Mouse (Mus musculus) stomach, embryonic 16.5 days (tissue): ENCODE results near the gene Rps6ka2. TPM values are rescaled to one million over a fixed set of nuclear protein-coding genes. Genes with fewer than 3 reads are reported as not detected.

Experiments
- ATAC-seq: fragments of 200-750 bp; cut with Nextera tagmentation; 2 replicates; pipeline ENCODE4 v1.8.0; 2017; ENCODE audit warnings: moderate number of reproducible peaks, moderate TSS enrichment; ENCODE audit not compliant: insufficient read depth, low FRiP score
- H3K27ac ChIP-seq: fragments of 300-500 bp; sonication (generic); 2 replicates; pipeline ENCODE4 v1.5.1; 2014; ENCODE audit warnings: low read length
- H3K27me3 ChIP-seq: fragments of 300-500 bp; sonication (generic); 2 replicates; pipeline ENCODE4 v1.6.1; 2014; ENCODE audit warnings: low read length, control low read depth, mixed read lengths; ENCODE audit not compliant: control insufficient read depth, insufficient read depth
- H3K36me3 ChIP-seq: fragments of 300-500 bp; sonication (generic); 2 replicates; pipeline ENCODE4 v1.6.1; 2014; ENCODE audit warnings: low read length; ENCODE audit not compliant: control insufficient read depth, insufficient read depth
- H3K4me1 ChIP-seq: fragments of 300-500 bp; sonication (generic); 2 replicates; pipeline ENCODE4 v1.6.1; 2014; ENCODE audit warnings: low read length, control low read depth, mixed read lengths; ENCODE audit not compliant: control insufficient read depth, insufficient read depth
- H3K4me2 ChIP-seq: fragments of 300-500 bp; sonication (generic); 2 replicates; pipeline ENCODE4 v1.6.1; 2014; ENCODE audit warnings: low read depth, low read length, mixed read lengths
- H3K4me3 ChIP-seq: fragments of 300-500 bp; sonication (generic); replicated peaks from 2 replicates; pipeline ENCODE4 v1.5.1; 2014; ENCODE audit warnings: mild to moderate bottlenecking, low read length
- H3K9ac ChIP-seq: fragments of 300-500 bp; sonication (generic); 2 replicates; pipeline ENCODE4 v1.6.1; 2014; ENCODE audit warnings: low read length
- H3K9me3 ChIP-seq: fragments of 300-500 bp; sonication (generic); replicated peaks from 2 replicates; pipeline ENCODE4 v1.6.1; 2016; ENCODE audit warnings: low read length, control low read depth; ENCODE audit not compliant: control insufficient read depth
- WGBS: fragments of 180-500 bp; shearing (Covaris S2); extraction: QIAGEN DNeasy Blood & Tissue Kit; methylation state at CpG from one replicate; pipeline ENCODE4 v1.1.7; 2014; 5-methylcytosine and 5-hydroxymethylcytosine counted together
- polyA plus RNA-seq: library from polyadenylated mRNA; unstranded; fragments of >200 nt; fragmentation: Nextera tagmentation; extraction: Ambion mirVana; gene quantifications from 2 replicates; pipeline ENCODE4 v1.2.1, GENCODE M21; 2015

The Rps6ka2 gene
- polyA plus RNA-seq, 1 experiment from 2014 or later: 7.8 TPM

DNA sequence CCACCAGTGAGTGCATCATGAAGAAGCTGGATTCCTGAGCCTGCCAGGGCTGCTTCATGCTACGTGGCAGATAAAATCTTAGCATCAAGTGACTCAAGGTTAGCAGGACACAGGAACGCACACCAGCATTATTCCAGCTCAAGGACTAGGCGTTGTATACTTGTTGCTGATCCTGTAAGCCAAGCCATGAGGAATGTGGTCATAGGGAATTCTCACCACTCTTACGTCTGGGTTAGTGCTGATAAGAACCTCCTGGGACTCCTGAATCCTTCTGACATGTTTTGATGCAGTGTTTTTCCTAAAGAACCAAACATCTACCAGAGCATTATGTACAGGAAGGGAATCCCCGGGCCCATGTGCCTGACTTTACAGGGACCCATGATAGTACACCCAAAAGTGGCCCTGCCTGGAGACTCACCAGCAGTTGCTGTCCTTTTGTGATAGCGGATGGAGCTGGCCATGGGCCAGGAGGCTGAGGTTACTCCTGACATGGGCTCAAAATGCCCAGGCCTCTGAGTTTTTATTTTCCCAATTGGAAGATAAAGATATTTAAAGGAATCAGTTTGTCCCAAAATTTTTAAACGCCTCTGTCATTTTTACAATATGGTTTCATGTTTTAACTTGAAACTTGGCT, 25.9 kb upstream of the Rps6ka2 start:
- H3K27me3 ChIP-seq: no peaks in the 10 kb centered on the region

DNA sequence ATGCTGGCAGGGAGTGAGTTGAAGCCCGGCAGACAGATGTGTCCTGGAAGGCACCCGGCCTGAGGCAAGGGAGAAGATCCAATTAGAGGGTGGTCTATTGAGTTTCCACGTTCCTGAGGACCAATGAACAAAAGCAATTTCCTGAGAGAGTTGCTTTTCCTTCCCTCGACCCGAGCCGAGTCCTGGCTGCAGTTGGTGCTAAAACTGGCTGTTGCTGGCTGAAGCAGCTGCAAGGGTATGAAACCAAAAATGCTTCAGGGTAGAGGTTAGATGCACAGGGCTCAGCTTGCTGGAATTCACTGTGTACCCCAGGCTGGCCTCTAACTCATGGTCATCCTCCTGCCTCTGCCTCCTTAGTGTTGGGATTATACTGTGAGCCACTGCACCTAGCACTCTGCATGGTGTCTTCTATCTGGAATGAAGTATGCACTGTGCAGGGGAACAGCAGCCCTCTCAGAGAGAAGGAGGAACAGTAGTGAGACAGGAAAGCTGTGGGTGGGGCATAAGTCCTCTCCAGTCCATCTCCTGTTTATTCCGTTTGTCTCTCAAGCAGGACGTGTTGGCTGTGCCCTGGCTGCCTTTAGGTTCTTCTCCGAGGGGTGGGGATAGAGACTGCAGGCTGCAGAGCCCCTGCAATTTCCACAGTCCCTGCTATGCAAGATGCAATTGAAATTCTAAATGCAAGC, 24.4 kb upstream of the Rps6ka2 start:
- no peaks in the 10 kb centered on the region for H3K4me1 ChIP-seq
- no peaks in the 10 kb centered on the region for H3K9me3 ChIP-seq
- 50% methylated on average over 9 of the region's 9 CpGs for WGBS
- no peaks in the 10 kb centered on the region for H3K27me3 ChIP-seq
- H3K27ac ChIP-seq: no peak overlapping the region
- no peak overlapping the region for H3K4me2 ChIP-seq
- H3K4me3 ChIP-seq: no peak overlapping the region
- H3K36me3 ChIP-seq: no peaks in the 10 kb centered on the region
- no peak for ATAC-seq
- no peak overlapping the region for H3K9ac ChIP-seq

More for the DNA sequence above, 25.9 kb upstream of the Rps6ka2 start:
- Histone ChIP-seq H3K4me2 (no peak overlapping the region), H3K4me1 (no peaks in the 10 kb centered on the region), H3K9me3 (no peaks in the 10 kb centered on the region), H3K27ac (no peak overlapping the region), H3K9ac (no peak overlapping the region), H3K36me3 (no peaks in the 10 kb centered on the region), H3K4me3 (no peak overlapping the region)
- no peak for ATAC-seq
- WGBS: 68% methylated on average over 7 of the region's 7 CpGs

DNA sequence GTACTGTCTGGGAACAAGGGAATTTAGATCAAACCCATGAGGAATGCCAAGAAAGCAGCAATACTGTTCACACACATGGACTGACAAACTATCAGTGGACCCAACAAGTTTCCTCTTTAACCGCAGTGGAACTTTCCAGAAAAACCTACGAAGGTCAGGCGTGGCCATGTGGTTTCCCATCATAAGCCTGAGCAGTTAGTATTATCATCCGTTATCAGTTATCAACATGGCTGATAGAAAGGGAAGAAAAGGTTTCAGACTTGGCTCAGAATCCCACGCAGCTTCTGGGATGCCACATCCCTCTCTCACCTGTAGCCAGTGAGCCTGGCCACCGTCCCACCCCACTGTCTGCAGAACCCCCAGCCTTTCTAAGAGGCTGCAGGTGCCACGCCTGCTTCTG, 23.4 kb upstream of the Rps6ka2 start:
- 77% methylated on average over 7 of the region's 7 CpGs for WGBS

DNA sequence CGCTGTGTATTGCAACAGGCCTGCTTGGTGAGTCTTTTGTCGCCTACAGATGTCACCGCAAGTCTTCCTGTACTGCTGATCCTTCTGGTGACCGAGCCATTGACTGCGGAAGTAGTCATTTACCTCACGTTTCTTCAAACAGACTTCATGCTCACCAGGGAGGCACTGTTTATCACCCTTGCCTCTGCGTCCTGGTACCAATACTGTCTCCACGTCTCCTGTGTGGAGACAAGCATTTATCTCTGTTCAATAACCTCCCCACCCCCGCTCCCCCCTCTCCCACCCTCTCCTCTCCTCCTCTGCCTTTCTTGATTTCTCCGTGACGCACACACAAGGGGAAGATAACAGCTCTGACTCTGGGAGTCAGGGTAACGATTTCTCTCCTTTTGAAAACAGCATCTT, 22.0 kb upstream of the Rps6ka2 start:
- Histone ChIP-seq H3K4me1 (no peaks in the 10 kb centered on the region), H3K9me3 (no peaks in the 10 kb centered on the region), H3K9ac (no peak overlapping the region), H3K27me3 (no peaks in the 10 kb centered on the region), H3K4me2 (no peak overlapping the region), H3K27ac (no peak overlapping the region), H3K36me3 (no peaks in the 10 kb centered on the region), H3K4me3 (no peak overlapping the region)
- WGBS: 49% methylated on average over 12 of the region's 12 CpGs
- ATAC-seq: no peak

More for the DNA sequence above, 23.4 kb upstream of the Rps6ka2 start:
- no peaks in the 10 kb centered on the region for H3K4me1 ChIP-seq
- no peaks in the 10 kb centered on the region for H3K36me3 ChIP-seq
- no peaks in the 10 kb centered on the region for H3K9me3 ChIP-seq
- H3K27ac ChIP-seq: no peak overlapping the region
- H3K4me2 ChIP-seq: no peak overlapping the region
- H3K9ac ChIP-seq: no peak overlapping the region
- H3K4me3 ChIP-seq: no peak overlapping the region
- ATAC-seq: no peak
- no peaks in the 10 kb centered on the region for H3K27me3 ChIP-seq

DNA sequence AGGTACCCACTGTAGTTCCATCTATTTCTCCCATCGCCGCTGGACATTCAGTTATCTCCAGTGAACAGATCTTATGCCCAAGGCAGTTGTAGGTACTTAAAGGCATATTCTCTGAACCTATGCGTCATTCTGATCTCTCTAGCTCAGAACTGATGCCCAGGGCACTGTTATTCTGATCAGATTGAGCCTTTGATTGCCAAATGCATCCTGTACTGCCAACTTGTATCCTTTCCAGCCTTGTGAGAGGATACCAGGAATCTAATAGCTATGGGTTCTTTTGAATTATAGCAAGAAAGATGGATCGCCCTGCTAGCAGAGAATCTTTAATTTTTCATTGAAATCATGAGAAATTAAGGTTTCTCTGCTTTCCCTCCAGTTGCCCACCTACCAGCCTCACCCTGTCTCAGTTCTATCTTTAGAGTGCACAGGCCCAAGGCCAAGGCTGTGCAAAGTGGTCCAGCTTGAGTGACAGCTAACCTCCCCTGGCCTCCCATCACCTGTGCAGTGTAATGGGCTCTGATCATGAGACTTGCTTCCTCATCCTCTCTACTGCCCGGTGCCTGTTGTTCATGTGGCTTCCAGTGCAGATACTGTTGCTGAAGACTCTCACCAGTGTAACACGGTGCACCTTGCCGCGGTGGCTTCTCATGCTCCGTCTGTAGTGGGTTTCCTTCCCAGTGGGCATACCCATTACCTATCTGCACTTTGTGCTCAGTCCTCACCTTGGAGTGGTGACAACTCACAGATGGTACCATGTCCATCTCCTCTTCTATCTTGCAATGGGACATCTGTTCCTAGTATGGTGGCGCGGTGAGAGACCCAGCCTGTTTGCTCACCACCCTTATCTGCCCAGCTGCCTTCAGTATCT, 20.4 kb upstream of the Rps6ka2 start:
- Histone ChIP-seq H3K27me3 (no peaks in the 10 kb centered on the region), H3K4me2 (no peak overlapping the region), H3K36me3 (no peaks in the 10 kb centered on the region), H3K4me1 (no peaks in the 10 kb centered on the region), H3K4me3 (no peak overlapping the region), H3K9me3 (no peaks in the 10 kb centered on the region), H3K27ac (no peak overlapping the region), H3K9ac (no peak overlapping the region)
- no peak for ATAC-seq
- 90% methylated on average over 11 of the region's 11 CpGs for WGBS

DNA sequence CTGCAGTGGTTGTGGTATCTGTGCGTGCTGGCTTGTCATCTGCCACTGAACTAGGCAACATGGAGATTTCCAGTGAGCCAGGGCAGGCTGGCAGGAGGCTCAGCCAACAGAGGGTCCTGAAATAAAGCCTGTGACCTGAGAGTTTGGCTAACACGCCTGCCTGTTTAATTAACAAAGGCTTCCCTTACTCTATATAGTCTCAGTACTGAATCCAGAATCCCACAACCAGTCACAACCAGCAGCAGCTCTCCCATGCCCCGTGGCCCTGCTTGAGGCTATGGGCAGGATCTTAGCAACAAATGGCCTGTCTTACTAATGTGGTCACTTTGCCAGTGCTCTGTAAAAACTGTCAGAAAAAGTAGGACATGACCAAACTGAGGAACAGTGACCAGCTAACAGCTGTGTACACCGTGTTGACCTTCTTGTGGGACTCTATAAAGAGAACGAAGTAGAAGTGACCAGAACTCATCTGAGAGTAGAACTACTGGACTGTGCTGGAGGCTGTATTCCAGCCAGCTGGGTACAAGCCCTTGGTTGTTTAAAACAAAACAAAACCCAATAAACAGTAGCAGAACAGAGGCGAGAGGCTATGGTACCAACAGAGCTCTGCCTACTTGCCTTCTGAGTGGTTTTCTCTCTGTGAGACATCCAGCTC, 18.3 kb upstream of the Rps6ka2 start:
- H3K9me3 ChIP-seq: no peaks in the 10 kb centered on the region
- no peak for ATAC-seq
- no peaks in the 10 kb centered on the region for H3K27me3 ChIP-seq
- no peaks in the 10 kb centered on the region for H3K36me3 ChIP-seq
- no peak overlapping the region for H3K4me3 ChIP-seq
- no peak overlapping the region for H3K4me2 ChIP-seq
- no peak overlapping the region for H3K9ac ChIP-seq
- H3K4me1 ChIP-seq: no peaks in the 10 kb centered on the region
- H3K27ac ChIP-seq: no peak overlapping the region
- 78% methylated on average over 6 of the region's 6 CpGs for WGBS

DNA sequence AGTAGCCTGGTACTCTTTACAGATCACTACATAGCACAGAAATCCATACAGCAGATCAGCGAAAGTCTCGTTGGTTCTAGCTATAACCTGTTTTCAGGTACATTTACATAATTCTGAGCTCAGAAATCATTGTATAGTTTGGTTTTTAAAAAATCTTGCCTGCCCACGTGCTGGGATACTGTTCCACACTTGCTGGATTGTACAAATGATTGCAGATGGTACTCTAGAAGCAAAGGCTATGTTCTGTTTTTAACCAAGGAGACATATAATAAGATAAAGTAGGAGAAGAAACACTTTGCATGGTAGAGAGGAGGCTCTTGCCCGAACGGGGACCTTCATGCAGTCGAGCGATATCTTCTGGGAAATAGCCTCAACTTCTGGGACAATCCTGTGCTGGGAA, 17.3 kb upstream of the Rps6ka2 start:
- Histone ChIP-seq H3K36me3 (no peaks in the 10 kb centered on the region), H3K27me3 (no peaks in the 10 kb centered on the region), H3K9me3 (no peaks in the 10 kb centered on the region), H3K4me2 (no peak overlapping the region), H3K9ac (no peak overlapping the region), H3K4me1 (no peaks in the 10 kb centered on the region), H3K4me3 (no peak overlapping the region), H3K27ac (no peak overlapping the region)
- 89% methylated on average over 7 of the region's 7 CpGs for WGBS
- ATAC-seq: no peak

DNA sequence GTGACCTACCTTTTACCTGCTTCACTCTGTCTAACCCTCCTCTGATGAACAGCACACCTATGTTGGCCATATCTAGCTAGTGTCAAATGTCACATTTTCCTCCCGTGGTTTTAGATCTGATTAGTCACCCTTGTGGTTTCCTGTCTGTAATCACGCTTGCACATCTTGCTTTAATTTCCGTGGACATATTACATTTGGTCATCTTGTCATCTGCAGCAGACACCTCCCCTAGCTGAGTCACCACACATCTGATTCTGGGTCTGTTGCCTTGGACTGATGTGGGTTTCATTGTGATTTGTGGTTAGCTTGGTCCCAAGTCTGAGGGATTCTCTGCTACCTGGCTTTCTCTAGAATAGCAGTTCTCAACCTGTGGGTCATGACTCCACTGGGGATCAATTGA, 6.0 kb upstream of the Rps6ka2 start:
- H3K9me3 ChIP-seq: no peaks in the 10 kb centered on the region
- H3K4me1 ChIP-seq: peaks cover 3% of the 10 kb centered on the region; the same call in 1 of the 2 replicates
- H3K4me3 ChIP-seq: no peak overlapping the region
- no peak for ATAC-seq
- H3K36me3 ChIP-seq: no peaks in the 10 kb centered on the region
- WGBS: 55% methylated on average over 3 of the region's 3 CpGs
- H3K4me2 ChIP-seq: no peak overlapping the region
- no peak overlapping the region for H3K9ac ChIP-seq
- H3K27ac ChIP-seq: no peak overlapping the region
- H3K27me3 ChIP-seq: no peaks in the 10 kb centered on the region; the same call in 1 of the 2 replicates
